ENCODE assay signal across 19 mouse cellular contexts in genomic region chr16:17707541-17707940, GRCm38 (mm10). TPM values are rescaled to one million over a fixed set of nuclear protein-coding genes. Genes with fewer than 3 reads are reported as not detected.
DNase-seq lines count a peak whose midpoint lies in the region; ATAC-seq and TF ChIP-seq lines count a peak whose summit lies in the region.
"Had no signal": no experiment of that assay in that cellular context is flagged by ENCODE, and none has a peak within 500 bp of the region (broad histone marks: within the 10 kb centered on the region; RNA-seq: fewer than 3 reads in every experiment).

No protein-coding gene starts in this region.

- peaks cover 22% of the 10 kb centered on the region for H3K36me3 ChIP-seq in heart, embryonic 12.5 days
- H3K36me3 ChIP-seq in heart, embryonic 10.5 days = peaks cover 21% of the 10 kb centered on the region
- no peaks in the 10 kb centered on the region for H3K36me3 ChIP-seq in kidney, adult 2 months (ENCODE audit: control insufficient read depth, insufficient read depth, low read length)
- H3K36me3 ChIP-seq in kidney, embryonic 15.5 days = peaks cover 28% of the 10 kb centered on the region
- peaks cover 4% of the 10 kb centered on the region; the same call in 1 of the 2 replicates for H3K36me3 ChIP-seq in lung, postnatal 0 days (ENCODE audit: insufficient read depth, low read length)

- TF ChIP-seq EP300 in lung, postnatal 0 days (IDR thresholded peaks at IDR 0.05) = no peak

- H3K4me3 ChIP-seq in heart, embryonic 12.5 days = no peak overlapping the region
- H3K4me3 ChIP-seq in heart, embryonic 10.5 days = no peak overlapping the region
- no peak overlapping the region for H3K4me3 ChIP-seq in kidney, adult 2 months (ENCODE audit: insufficient read depth, low read depth, low read length)
- H3K4me3 ChIP-seq in kidney, embryonic 15.5 days (replicated peaks) = no peak overlapping the region
- H3K4me3 ChIP-seq in lung, postnatal 0 days (ENCODE audit: low read depth, low read length) = no peak overlapping the region
- H3K4me3 ChIP-seq: embryonic facial prominence, embryonic 10.5 days; forebrain, embryonic 13.5 days; hindbrain, embryonic 10.5 days had no signal

- no peaks in the 10 kb centered on the region for H3K9me3 ChIP-seq in heart, embryonic 12.5 days (replicated peaks)
- no peaks in the 10 kb centered on the region for H3K9me3 ChIP-seq in heart, embryonic 10.5 days
- no peaks in the 10 kb centered on the region for H3K9me3 ChIP-seq in kidney, embryonic 15.5 days (replicated peaks)
- no peaks in the 10 kb centered on the region for H3K9me3 ChIP-seq in lung, postnatal 0 days (ENCODE audit: low read length)
- H3K9me3 ChIP-seq: embryonic facial prominence, embryonic 10.5 days; forebrain, embryonic 13.5 days; hindbrain, embryonic 10.5 days had no signal

- TF ChIP-seq CTCF in kidney, adult 2 months (conservative IDR thresholded peaks at IDR 0.05; ENCODE audit: insufficient read depth, insufficient read length, low read depth, low read length) = no peak
- no peak for TF ChIP-seq CTCF in lung, postnatal 0 days (IDR thresholded peaks at IDR 0.05)

- no peak overlapping the region for H3K4me2 ChIP-seq in heart, embryonic 12.5 days
- no peak overlapping the region for H3K4me2 ChIP-seq in kidney, embryonic 15.5 days
- H3K4me2 ChIP-seq in lung, postnatal 0 days (replicated peaks; ENCODE audit: low read depth, low read length) = no peak overlapping the region
- H3K4me2 ChIP-seq: forebrain, embryonic 13.5 days; hindbrain, embryonic 14.5 days had no signal

- peaks cover 12% of the 10 kb centered on the region for H3K4me1 ChIP-seq in heart, embryonic 12.5 days (replicated peaks)
- peaks cover 11% of the 10 kb centered on the region for H3K4me1 ChIP-seq in heart, embryonic 10.5 days
- peaks cover 8% of the 10 kb centered on the region; the same call in 1 of the 2 replicates for H3K4me1 ChIP-seq in kidney, adult 2 months (ENCODE audit: control insufficient read depth, insufficient read depth, low read length)
- no peaks in the 10 kb centered on the region for H3K4me1 ChIP-seq in kidney, embryonic 15.5 days
- H3K4me1 ChIP-seq in lung, postnatal 0 days (ENCODE audit: insufficient read depth, low read depth, low read length) = no peaks in the 10 kb centered on the region
- H3K4me1 ChIP-seq: embryonic facial prominence, embryonic 10.5 days; forebrain, embryonic 13.5 days; hindbrain, embryonic 10.5 days had no signal

- no peak overlapping the region for H3K9ac ChIP-seq in heart, embryonic 12.5 days
- H3K9ac ChIP-seq in kidney, embryonic 15.5 days = no peak overlapping the region
- H3K9ac ChIP-seq in lung, postnatal 0 days (replicated peaks; ENCODE audit: low read depth) = no peak overlapping the region
- H3K9ac ChIP-seq: forebrain, embryonic 13.5 days; forebrain, postnatal 0 days; hindbrain, embryonic 14.5 days had no signal

- 0 out of 2 replicates have a peak overlapping the region, but pooled peaks have one; percentile 1 for H3K27ac ChIP-seq in heart, embryonic 12.5 days (ENCODE audit: poor library complexity, severe bottlenecking)
- no peak overlapping the region for H3K27ac ChIP-seq in heart, embryonic 10.5 days
- H3K27ac ChIP-seq in kidney, adult 2 months (ENCODE audit: insufficient read depth, low read depth, low read length) = peak overlapping the region; percentile 44; the same call in 1 of the 2 replicates
- no peak overlapping the region for H3K27ac ChIP-seq in kidney, embryonic 15.5 days
- 0 out of 2 replicates have a peak overlapping the region, but pooled peaks have one; percentile 0 for H3K27ac ChIP-seq in lung, postnatal 0 days (ENCODE audit: low read length)
- H3K27ac ChIP-seq: embryonic facial prominence, embryonic 10.5 days; forebrain, embryonic 13.5 days; hindbrain, embryonic 10.5 days; hindbrain, embryonic 14.5 days had no signal

- ATAC-seq in heart, embryonic 12.5 days (ENCODE audit: insufficient number of reproducible peaks, low FRiP score) = no peak
- ATAC-seq in kidney, embryonic 15.5 days (replicated peaks; ENCODE audit: low FRiP score) = no peak
- peak; percentile 73 for ATAC-seq in lung, postnatal 0 days
- ATAC-seq: forebrain, embryonic 13.5 days; forebrain, postnatal 0 days had no signal

- no peak for TF ChIP-seq POLR2A in kidney, adult 2 months (IDR thresholded peaks at IDR 0.05; ENCODE audit: low read depth, low read length)

- 68% methylated on average over 1 of the region's 1 CpGs for WGBS in heart, embryonic 12.5 days
- 74% methylated on average over 1 of the region's 1 CpGs for WGBS in heart, embryonic 10.5 days
- 79% methylated on average over 1 of the region's 1 CpGs for WGBS in kidney, adult 2 months
- 78% methylated on average over 1 of the region's 1 CpGs for WGBS in kidney, embryonic 15.5 days
- 66% methylated on average over 1 of the region's 1 CpGs for WGBS in lung, postnatal 0 days

- DNase-seq in heart, embryonic 10.5 days (ENCODE audit: low spot score) = no peak
- DNase-seq in kidney, adult 2 months = peak; percentile 29
- DNase-seq in lung, postnatal 0 days (ENCODE audit: low spot score) = peak; percentile 32
- no peak for DNase-seq in lung, postnatal 4 days
- peak; percentile 24 for DNase-seq in 3T3-L1 (ENCODE audit: low read depth, low spot score)
- DNase-seq in frontal cortex, postnatal 14 days (ENCODE audit: low spot score in 2 of 2) = no peak
- DNase-seq: adrenal gland, adult 8-10 months; adrenal gland, postnatal 36 days; cerebellum, adult 2 months; cerebellum, postnatal 10 days; forebrain, postnatal 0 days; gastrocnemius, postnatal 10 days; heart, adult 18-20 months had no signal

- no peaks in the 10 kb centered on the region for H3K27me3 ChIP-seq in heart, embryonic 12.5 days (replicated peaks)
- H3K27me3 ChIP-seq in heart, embryonic 10.5 days (ENCODE audit: insufficient read depth, poor library complexity, severe bottlenecking) = no peaks in the 10 kb centered on the region
- H3K27me3 ChIP-seq in kidney, adult 2 months (replicated peaks; ENCODE audit: control insufficient read depth, insufficient read depth, low read length) = no peaks in the 10 kb centered on the region
- H3K27me3 ChIP-seq in kidney, embryonic 15.5 days = no peaks in the 10 kb centered on the region
- H3K27me3 ChIP-seq in lung, postnatal 0 days (replicated peaks; ENCODE audit: insufficient read depth, low read length) = no peaks in the 10 kb centered on the region
- H3K27me3 ChIP-seq: forebrain, embryonic 13.5 days had no signal

RNA-seq across cellular contexts. Expression of gene Med15, which starts 25.1 kb away (rescaled TPM):
- polyA plus RNA-seq in heart, embryonic 12.5 days (2016; fragmentation: Nextera tagmentation; extraction: Ambion mirVana) = 36.9 and 39.9 TPM in 2 replicates
- polyA plus RNA-seq in heart, embryonic 10.5 days (2016; fragmentation: Nextera tagmentation; extraction: Ambion mirVana) = 45.4 and 48.0 TPM in 2 replicates
- polyA plus RNA-seq in kidney, adult 2 months (2012; rRNA removed) = 48.6 and 54.3 TPM in 2 replicates
- 44.4 and 47.9 TPM in 2 replicates for polyA plus RNA-seq in kidney, embryonic 15.5 days (2015; fragmentation: Nextera tagmentation; extraction: Ambion mirVana)
- polyA plus RNA-seq in lung, postnatal 0 days (2015; fragmentation: Nextera tagmentation; extraction: Ambion mirVana) = 23.0 and 24.0 TPM in 2 replicates

RNA-seq across cellular contexts. Expression of gene Klhl22, which starts 51.9 kb away (rescaled TPM):
- polyA plus RNA-seq in heart, embryonic 12.5 days (2016; fragmentation: Nextera tagmentation; extraction: Ambion mirVana) = 42.7 and 44.4 TPM in 2 replicates
- 47.2 and 55.4 TPM in 2 replicates for polyA plus RNA-seq in heart, embryonic 10.5 days (2016; fragmentation: Nextera tagmentation; extraction: Ambion mirVana)
- polyA plus RNA-seq in kidney, adult 2 months (2012; rRNA removed) = 50.9 and 69.4 TPM in 2 replicates
- polyA plus RNA-seq in kidney, embryonic 15.5 days (2015; fragmentation: Nextera tagmentation; extraction: Ambion mirVana) = 65.1 and 71.4 TPM in 2 replicates
- 25.4 and 29.8 TPM in 2 replicates for polyA plus RNA-seq in lung, postnatal 0 days (2015; fragmentation: Nextera tagmentation; extraction: Ambion mirVana)

Comparison
In these comparisons a context has a peak if more than half of its experiments do, and no peak if none do; other contexts are left out.
1. H3K27ac ChIP-seq: peak in heart, embryonic 12.5 days (single experiment), kidney, adult 2 months (single experiment) and lung, postnatal 0 days (single experiment); none in heart, embryonic 10.5 days (single experiment) and kidney, embryonic 15.5 days (single experiment).
2. DNase-seq: peak in kidney, adult 2 months (single experiment), lung, postnatal 0 days (single experiment) and 3T3-L1 (single experiment); none in heart, embryonic 10.5 days (single experiment), lung, postnatal 4 days (0 of 2) and frontal cortex, postnatal 14 days (0 of 2).